Mouse (Mus musculus): ENCODE results near the gene Slc19a1. TPM values are rescaled to one million over a fixed set of nuclear protein-coding genes. Genes with fewer than 3 reads are reported as not detected.

Slc19a1 gene
- total and polyA plus RNA-seq, 3 experiments = 40.1 to 59.8 (median 50.2) TPM

- H3K4me2 ChIP-seq (ENCODE audit: insufficient read depth, low read depth, poor library complexity, severe bottlenecking) = no peak overlapping the region
- peaks cover 13% of the 10 kb centered on the region for H3K9me3 ChIP-seq (replicated peaks; ENCODE audit: low read length)
- no peak overlapping the region for H3K4me3 ChIP-seq (replicated peaks in 1 of 3; ENCODE audit: low read depth in 2 of 3, low read length in 2 of 3, poor library complexity in 1 of 3)
- H3K79me2 ChIP-seq (replicated peaks; ENCODE audit: control insufficient read depth, extremely low read depth, insufficient read depth, poor library complexity, severe bottlenecking) = no peaks in the 10 kb centered on the region
- no peaks in the 10 kb centered on the region for H3K4me1 ChIP-seq (ENCODE audit: control insufficient read depth in 1 of 2, insufficient read depth in 2 of 2)
- H3K9ac ChIP-seq (ENCODE audit: insufficient read depth, low read depth) = no peak overlapping the region
- TF ChIP-seq CTCF (conservative IDR thresholded peaks at IDR 0.05 in 1 of 2, IDR thresholded peaks at IDR 0.05 in 1 of 2; ENCODE audit: low read depth in 2 of 2, low read length in 2 of 2) = no peak
- no peak for TF ChIP-seq MAFK (IDR thresholded peaks at IDR 0.05; ENCODE audit: insufficient replicate concordance, low read length)
- no peak for TF ChIP-seq MXI1 (IDR thresholded peaks at IDR 0.05; ENCODE audit: low read depth, low read length)
- TF ChIP-seq ZC3H11A (IDR thresholded peaks at IDR 0.05; ENCODE audit: low read depth, low read length) = no peak
- no peak for TF ChIP-seq NELFE (IDR thresholded peaks at IDR 0.05; ENCODE audit: low read depth, low read length)
- dilution Hi-C loops (cut with MboI; ENCODE audit: extremely low pct_ligation_motif_present, extremely low pct_unique_long_range_greater_than_20kb, low sequenced_read_pairs) (no loop called here), in situ Hi-C loops (cut with MboI; ENCODE audit: low pct_ligation_motif_present, low pct_unique_long_range_greater_than_20kb, low sequenced_read_pairs) (loop anchor here (25.0 kb wide), 1 partner anchor 168 kb away; no protein-coding TSS in a partner anchor)
- peaks cover 70% of the 10 kb centered on the region for H3K27me3 ChIP-seq (replicated peaks)
- no peak for DNase-seq (ENCODE audit: extremely low read depth)
- no peak overlapping the region for H3K27ac ChIP-seq (ENCODE audit: insufficient read depth, low read depth)
- H3K36me3 ChIP-seq (replicated peaks in 1 of 2; ENCODE audit: control insufficient read depth in 1 of 2, insufficient read depth in 1 of 2, low read length in 1 of 2) = no peaks in the 10 kb centered on the region
Measured at GRCm38 (mm10) chr10:77004936-77005335, 27.1 kb upstream of the Slc19a1 start.

- Histone ChIP-seq H3K36me3 (replicated peaks in 1 of 2; ENCODE audit: control insufficient read depth in 1 of 2, insufficient read depth in 1 of 2, low read length in 1 of 2) (no peaks in the 10 kb centered on the region), H3K79me2 (replicated peaks; ENCODE audit: control insufficient read depth, extremely low read depth, insufficient read depth, poor library complexity, severe bottlenecking) (no peaks in the 10 kb centered on the region), H3K4me1 (ENCODE audit: control insufficient read depth in 1 of 2, insufficient read depth in 2 of 2) (no peaks in the 10 kb centered on the region), H3K4me3 (replicated peaks in 1 of 3; ENCODE audit: low read depth in 2 of 3, low read length in 2 of 3, poor library complexity in 1 of 3) (no peak overlapping the region), H3K4me2 (ENCODE audit: insufficient read depth, low read depth, poor library complexity, severe bottlenecking) (no peak overlapping the region), H3K9me3 (replicated peaks; ENCODE audit: low read length) (peaks cover 3% of the 10 kb centered on the region), H3K27me3 (replicated peaks) (peaks cover 69% of the 10 kb centered on the region), H3K27ac (ENCODE audit: insufficient read depth, low read depth) (no peak overlapping the region), H3K9ac (ENCODE audit: insufficient read depth, low read depth) (no peak overlapping the region)
- no peak for TF ChIP-seq HCFC1 (IDR thresholded peaks at IDR 0.05; ENCODE audit: low read depth, low read length)
- no peak for TF ChIP-seq POLR2AphosphoS2 (IDR thresholded peaks at IDR 0.05; ENCODE audit: low read depth, low read length)
- no peak for TF ChIP-seq NELFE (IDR thresholded peaks at IDR 0.05; ENCODE audit: low read depth, low read length)
- TF ChIP-seq SIN3A (IDR thresholded peaks at IDR 0.05; ENCODE audit: low read length) = no peak
- no peak for TF ChIP-seq CTCF (conservative IDR thresholded peaks at IDR 0.05 in 1 of 2, IDR thresholded peaks at IDR 0.05 in 1 of 2; ENCODE audit: low read depth in 2 of 2, low read length in 2 of 2)
- TF ChIP-seq KAT2A (IDR thresholded peaks at IDR 0.05; ENCODE audit: insufficient replicate concordance, low read length) = no peak
- no peak for TF ChIP-seq PAX5 (IDR thresholded peaks at IDR 0.05; ENCODE audit: low read length)
- TF ChIP-seq RCOR1 (conservative IDR thresholded peaks at IDR 0.05; ENCODE audit: low read depth, low read length) = no peak
- no peak for TF ChIP-seq UBTF (IDR thresholded peaks at IDR 0.05; ENCODE audit: low read depth, low read length)
- no peak for TF ChIP-seq MYC (IDR thresholded peaks at IDR 0.05; ENCODE audit: low read depth, low read length)
- TF ChIP-seq ZMIZ1 (IDR thresholded peaks at IDR 0.05; ENCODE audit: low read depth, low read length) = no peak
- no peak for TF ChIP-seq MAFK (IDR thresholded peaks at IDR 0.05; ENCODE audit: insufficient replicate concordance, low read length)
- no peak for TF ChIP-seq IRF4 (IDR thresholded peaks at IDR 0.05; ENCODE audit: low read depth, low read length)
- TF ChIP-seq GABPA (IDR thresholded peaks at IDR 0.05; ENCODE audit: insufficient replicate concordance, low read depth, low read length) = no peak
- no peak for TF ChIP-seq NRF1 (IDR thresholded peaks at IDR 0.05; ENCODE audit: low read depth, low read length)
- in situ Hi-C loops (cut with MboI; ENCODE audit: low pct_ligation_motif_present, low pct_unique_long_range_greater_than_20kb, low sequenced_read_pairs) = loop anchor here (25.0 kb wide), 1 partner anchor 170 kb away; no protein-coding TSS in a partner anchor
- dilution Hi-C loops (cut with MboI; ENCODE audit: extremely low pct_ligation_motif_present, extremely low pct_unique_long_range_greater_than_20kb, low sequenced_read_pairs) = no loop called here
- no peak for DNase-seq (ENCODE audit: extremely low read depth)
Measured at GRCm38 (mm10) chr10:77007433-77008108, 24.5 kb upstream of the Slc19a1 start.

Data from CH12.LX (cell line).